Mouse (Mus musculus): ENCODE measurements at regions not wholly inside any gene's neighbourhood (a gene's known extent, or its start where the extent isn't known, plus 50 kb on each side); places are given as distances from the start of the nearest gene placed in this dataset.

GRCm38 (mm10) chr6:116845990-116846862, 129.5 kb upstream of the Tmem72 start:
- 75% methylated on average over 11 of the region's 11 CpGs for WGBS
- H3K9ac ChIP-seq (replicated peaks; ENCODE audit: low read length), result no peak overlapping the region
- no peaks in the 10 kb centered on the region for H3K27me3 ChIP-seq (ENCODE audit: insufficient read depth, low read length)
- no peaks in the 10 kb centered on the region for H3K36me3 ChIP-seq (ENCODE audit: insufficient read depth, low read length)
- no peaks in the 10 kb centered on the region; the same call in 1 of the 2 replicates for H3K4me1 ChIP-seq (ENCODE audit: insufficient read depth, low read length)
- H3K4me3 ChIP-seq (ENCODE audit: low read length), result no peak overlapping the region
- no peak overlapping the region for H3K4me2 ChIP-seq (replicated peaks; ENCODE audit: low read depth, low read length)
- H3K9me3 ChIP-seq (ENCODE audit: low read length), result no peaks in the 10 kb centered on the region
- ATAC-seq (ENCODE audit: low FRiP score, low TSS enrichment), result peak; percentile 63
- no peak overlapping the region for H3K27ac ChIP-seq (ENCODE audit: low read length)

- H3K4me3 ChIP-seq (ENCODE audit: low read length), result no peak overlapping the region
- H3K27ac ChIP-seq (ENCODE audit: low read length), result no peak overlapping the region
- WGBS, result 74% methylated on average over 10 of the region's 10 CpGs
Observed at GRCm38 (mm10) chr6:116848538-116849093, 131.9 kb upstream of the Tmem72 start.

GRCm38 (mm10) chr6:116854029-116854428, 137.3 kb upstream of the Tmem72 start:
- no peak overlapping the region for H3K4me3 ChIP-seq (ENCODE audit: low read length)
- no peak for ATAC-seq (ENCODE audit: low FRiP score, low TSS enrichment)
- H3K36me3 ChIP-seq (ENCODE audit: insufficient read depth, low read length), result no peaks in the 10 kb centered on the region
- 80% methylated on average over 6 of the region's 6 CpGs for WGBS
- H3K27me3 ChIP-seq (ENCODE audit: insufficient read depth, low read length), result no peaks in the 10 kb centered on the region
- H3K4me1 ChIP-seq (ENCODE audit: insufficient read depth, low read length), result no peaks in the 10 kb centered on the region
- no peak overlapping the region for H3K9ac ChIP-seq (replicated peaks; ENCODE audit: low read length)
- H3K4me2 ChIP-seq (replicated peaks; ENCODE audit: low read depth, low read length), result no peak overlapping the region
- H3K27ac ChIP-seq (ENCODE audit: low read length), result no peak overlapping the region
- H3K9me3 ChIP-seq (ENCODE audit: low read length), result no peaks in the 10 kb centered on the region

More at GRCm38 (mm10) chr6:116848538-116849093, 131.9 kb upstream of the Tmem72 start:
- H3K4me1 ChIP-seq (ENCODE audit: insufficient read depth, low read length), result no peaks in the 10 kb centered on the region; the same call in 1 of the 2 replicates
- no peak overlapping the region for H3K9ac ChIP-seq (replicated peaks; ENCODE audit: low read length)
- no peaks in the 10 kb centered on the region for H3K9me3 ChIP-seq (ENCODE audit: low read length)
- no peaks in the 10 kb centered on the region for H3K27me3 ChIP-seq (ENCODE audit: insufficient read depth, low read length)
- H3K36me3 ChIP-seq (ENCODE audit: insufficient read depth, low read length), result no peaks in the 10 kb centered on the region
- no peak for ATAC-seq (ENCODE audit: low FRiP score, low TSS enrichment)
- no peak overlapping the region for H3K4me2 ChIP-seq (replicated peaks; ENCODE audit: low read depth, low read length)

GRCm38 (mm10) chr6:116856093-116856492, 139.4 kb upstream of the Tmem72 start:
- ATAC-seq (ENCODE audit: low FRiP score, low TSS enrichment), result no peak
- 90% methylated on average over 2 of the region's 2 CpGs for WGBS

GRCm38 (mm10) chr6:116856917-116857491, 140.3 kb upstream of the Tmem72 start:
- H3K9ac ChIP-seq (replicated peaks; ENCODE audit: low read length), result no peak overlapping the region
- no peak overlapping the region for H3K27ac ChIP-seq (ENCODE audit: low read length)
- H3K9me3 ChIP-seq (ENCODE audit: low read length), result no peaks in the 10 kb centered on the region
- no peaks in the 10 kb centered on the region for H3K27me3 ChIP-seq (ENCODE audit: insufficient read depth, low read length)
- H3K4me1 ChIP-seq (ENCODE audit: insufficient read depth, low read length), result no peaks in the 10 kb centered on the region
- no peak overlapping the region for H3K4me3 ChIP-seq (ENCODE audit: low read length)
- no peaks in the 10 kb centered on the region for H3K36me3 ChIP-seq (ENCODE audit: insufficient read depth, low read length)
- no peak overlapping the region for H3K4me2 ChIP-seq (replicated peaks; ENCODE audit: low read depth, low read length)
- ATAC-seq (ENCODE audit: low FRiP score, low TSS enrichment), result no peak
- 100% methylated on average over 1 of the region's 1 CpGs for WGBS

More at GRCm38 (mm10) chr6:116856093-116856492, 139.4 kb upstream of the Tmem72 start:
- no peaks in the 10 kb centered on the region for H3K36me3 ChIP-seq (ENCODE audit: insufficient read depth, low read length)
- H3K9me3 ChIP-seq (ENCODE audit: low read length), result no peaks in the 10 kb centered on the region
- H3K9ac ChIP-seq (replicated peaks; ENCODE audit: low read length), result no peak overlapping the region
- H3K4me2 ChIP-seq (replicated peaks; ENCODE audit: low read depth, low read length), result no peak overlapping the region
- H3K4me1 ChIP-seq (ENCODE audit: insufficient read depth, low read length), result no peaks in the 10 kb centered on the region
- no peaks in the 10 kb centered on the region for H3K27me3 ChIP-seq (ENCODE audit: insufficient read depth, low read length)
- no peak overlapping the region for H3K27ac ChIP-seq (ENCODE audit: low read length)
- no peak overlapping the region for H3K4me3 ChIP-seq (ENCODE audit: low read length)

- Histone ChIP-seq H3K4me1 (ENCODE audit: insufficient read depth, low read length) (no peaks in the 10 kb centered on the region), H3K27ac (ENCODE audit: low read length) (no peak overlapping the region), H3K9ac (replicated peaks; ENCODE audit: low read length) (no peak overlapping the region), H3K9me3 (ENCODE audit: low read length) (no peaks in the 10 kb centered on the region), H3K36me3 (ENCODE audit: insufficient read depth, low read length) (no peaks in the 10 kb centered on the region), H3K4me2 (replicated peaks; ENCODE audit: low read depth, low read length) (no peak overlapping the region), H3K27me3 (ENCODE audit: insufficient read depth, low read length) (no peaks in the 10 kb centered on the region), H3K4me3 (ENCODE audit: low read length) (no peak overlapping the region)
- WGBS, result 32% methylated on average over 2 of the region's 2 CpGs
- ATAC-seq (ENCODE audit: low FRiP score, low TSS enrichment), result no peak
Observed at GRCm38 (mm10) chr6:116863130-116863529, 146.4 kb upstream of the Tmem72 start.

- H3K9me3 ChIP-seq (ENCODE audit: low read length), result no peaks in the 10 kb centered on the region
- H3K36me3 ChIP-seq (ENCODE audit: insufficient read depth, low read length), result no peaks in the 10 kb centered on the region
- no peak overlapping the region for H3K9ac ChIP-seq (replicated peaks; ENCODE audit: low read length)
- 84% methylated on average over 2 of the region's 2 CpGs for WGBS
- H3K4me3 ChIP-seq (ENCODE audit: low read length), result no peak overlapping the region
- no peak for ATAC-seq (ENCODE audit: low FRiP score, low TSS enrichment)
- H3K27ac ChIP-seq (ENCODE audit: low read length), result no peak overlapping the region
- H3K27me3 ChIP-seq (ENCODE audit: insufficient read depth, low read length), result no peaks in the 10 kb centered on the region
- no peak overlapping the region for H3K4me2 ChIP-seq (replicated peaks; ENCODE audit: low read depth, low read length)
- H3K4me1 ChIP-seq (ENCODE audit: insufficient read depth, low read length), result no peaks in the 10 kb centered on the region
Observed at GRCm38 (mm10) chr6:116863626-116864025, 146.9 kb upstream of the Tmem72 start.

GRCm38 (mm10) chr6:116893299-116893698, 176.6 kb upstream of the Tmem72 start:
- WGBS, result 63% methylated on average over 8 of the region's 8 CpGs
- Histone ChIP-seq H3K4me1 (ENCODE audit: insufficient read depth, low read length) (no peaks in the 10 kb centered on the region; the same call in 1 of the 2 replicates), H3K9me3 (ENCODE audit: low read length) (no peaks in the 10 kb centered on the region), H3K27me3 (ENCODE audit: insufficient read depth, low read length) (no peaks in the 10 kb centered on the region), H3K9ac (replicated peaks; ENCODE audit: low read length) (no peak overlapping the region), H3K4me2 (replicated peaks; ENCODE audit: low read depth, low read length) (no peak overlapping the region), H3K36me3 (ENCODE audit: insufficient read depth, low read length) (no peaks in the 10 kb centered on the region), H3K4me3 (ENCODE audit: low read length) (no peak overlapping the region), H3K27ac (ENCODE audit: low read length) (no peak overlapping the region)
- no peak for ATAC-seq (ENCODE audit: low FRiP score, low TSS enrichment)

GRCm38 (mm10) chr6:116894252-116894651, 177.5 kb upstream of the Tmem72 start:
- Histone ChIP-seq H3K27ac (ENCODE audit: low read length) (no peak overlapping the region), H3K4me1 (ENCODE audit: insufficient read depth, low read length) (no peaks in the 10 kb centered on the region; the same call in 1 of the 2 replicates), H3K27me3 (ENCODE audit: insufficient read depth, low read length) (no peaks in the 10 kb centered on the region), H3K4me2 (replicated peaks; ENCODE audit: low read depth, low read length) (no peak overlapping the region), H3K4me3 (ENCODE audit: low read length) (no peak overlapping the region), H3K36me3 (ENCODE audit: insufficient read depth, low read length) (no peaks in the 10 kb centered on the region), H3K9me3 (ENCODE audit: low read length) (no peaks in the 10 kb centered on the region), H3K9ac (replicated peaks; ENCODE audit: low read length) (no peak overlapping the region)
- no peak for ATAC-seq (ENCODE audit: low FRiP score, low TSS enrichment)
- 94% methylated on average over 5 of the region's 5 CpGs for WGBS

GRCm38 (mm10) chr6:116895114-116895513, 178.4 kb upstream of the Tmem72 start:
- H3K9ac ChIP-seq (replicated peaks; ENCODE audit: low read length), result no peak overlapping the region
- no peak overlapping the region for H3K4me3 ChIP-seq (ENCODE audit: low read length)
- no peak for ATAC-seq (ENCODE audit: low FRiP score, low TSS enrichment)
- no peak overlapping the region for H3K27ac ChIP-seq (ENCODE audit: low read length)
- no peak overlapping the region for H3K4me2 ChIP-seq (replicated peaks; ENCODE audit: low read depth, low read length)
- H3K27me3 ChIP-seq (ENCODE audit: insufficient read depth, low read length), result no peaks in the 10 kb centered on the region
- 43% methylated on average over 5 of the region's 5 CpGs for WGBS
- H3K9me3 ChIP-seq (ENCODE audit: low read length), result no peaks in the 10 kb centered on the region
- H3K4me1 ChIP-seq (ENCODE audit: insufficient read depth, low read length), result no peaks in the 10 kb centered on the region; the same call in 1 of the 2 replicates
- no peaks in the 10 kb centered on the region for H3K36me3 ChIP-seq (ENCODE audit: insufficient read depth, low read length)

All from kidney, embryonic 16.5 days (tissue).